Mouse (Mus musculus) embryonic facial prominence, embryonic 11.5 days (tissue): ENCODE measurements at regions not wholly inside any gene's neighbourhood (a gene's known extent, or its start where the extent isn't known, plus 50 kb on each side); places are given as distances from the start of the nearest gene placed in this dataset.
A peak's percentile ranks its signal among the peaks of the same experiment; 100 is the strongest.

Source experiments
- ATAC-seq: fragments of 200-750 bp; cut with Nextera tagmentation; replicated peaks from 2 replicates; pipeline ENCODE4 v1.8.0; 2017; ENCODE audit warnings: low read depth; ENCODE audit not compliant: insufficient number of reproducible peaks, low FRiP score, low TSS enrichment
- DNase-seq: peaks from one replicate; pipeline ENCODE4 v3.0.0-alpha.2; 2015; ENCODE audit warnings: low spot score
- H3K27ac ChIP-seq: fragments of 300-500 bp; sonication (generic); replicated peaks from 2 replicates; pipeline ENCODE4 v1.5.1; 2014; ENCODE audit warnings: mild to moderate bottlenecking, low read depth, low read length, control low read depth
- H3K27me3 ChIP-seq: fragments of 300-500 bp; sonication (generic); 2 replicates; pipeline ENCODE4 v1.6.1; 2014; ENCODE audit warnings: mild to moderate bottlenecking, low read length, moderate library complexity, mixed read lengths; ENCODE audit not compliant: control insufficient read depth, insufficient read depth
- H3K36me3 ChIP-seq: fragments of 300-500 bp; sonication (generic); replicated peaks from 2 replicates; pipeline ENCODE4 v1.6.1; 2014; ENCODE audit warnings: low read depth, mild to moderate bottlenecking, low read length, moderate library complexity, mixed read lengths; ENCODE audit not compliant: control insufficient read depth, insufficient read depth
- H3K4me1 ChIP-seq: fragments of 300-500 bp; sonication (generic); 2 replicates; pipeline ENCODE4 v1.6.1; 2014; ENCODE audit warnings: low read length, mixed read lengths; ENCODE audit not compliant: control insufficient read depth, insufficient read depth
- H3K4me2 ChIP-seq: fragments of 300-500 bp; sonication (generic); 2 replicates; pipeline ENCODE4 v1.6.1; 2014; ENCODE audit warnings: low read depth, mild to moderate bottlenecking, control low read depth, low read length, moderate library complexity
- H3K4me3 ChIP-seq: fragments of 300-500 bp; sonication (generic); 2 replicates; pipeline ENCODE4 v1.5.1; 2014; ENCODE audit warnings: low read depth, low read length, control low read depth
- H3K9ac ChIP-seq: fragments of 300-500 bp; sonication (generic); replicated peaks from 2 replicates; pipeline ENCODE4 v1.6.1; 2014; ENCODE audit warnings: mild to moderate bottlenecking, control low read depth, low read length
- H3K9me3 ChIP-seq: fragments of 300-500 bp; sonication (generic); replicated peaks from 2 replicates; pipeline ENCODE4 v1.6.1; 2016; ENCODE audit warnings: mild to moderate bottlenecking, low read length, inconsistent platforms, mixed read lengths; ENCODE audit not compliant: control insufficient read depth
- WGBS: fragments of 180-500 bp; shearing (Covaris S2); extraction: QIAGEN DNeasy Blood & Tissue Kit; methylation state at CpG from one replicate; pipeline ENCODE4 v1.1.7; 2014; 5-methylcytosine and 5-hydroxymethylcytosine counted together

DNA sequence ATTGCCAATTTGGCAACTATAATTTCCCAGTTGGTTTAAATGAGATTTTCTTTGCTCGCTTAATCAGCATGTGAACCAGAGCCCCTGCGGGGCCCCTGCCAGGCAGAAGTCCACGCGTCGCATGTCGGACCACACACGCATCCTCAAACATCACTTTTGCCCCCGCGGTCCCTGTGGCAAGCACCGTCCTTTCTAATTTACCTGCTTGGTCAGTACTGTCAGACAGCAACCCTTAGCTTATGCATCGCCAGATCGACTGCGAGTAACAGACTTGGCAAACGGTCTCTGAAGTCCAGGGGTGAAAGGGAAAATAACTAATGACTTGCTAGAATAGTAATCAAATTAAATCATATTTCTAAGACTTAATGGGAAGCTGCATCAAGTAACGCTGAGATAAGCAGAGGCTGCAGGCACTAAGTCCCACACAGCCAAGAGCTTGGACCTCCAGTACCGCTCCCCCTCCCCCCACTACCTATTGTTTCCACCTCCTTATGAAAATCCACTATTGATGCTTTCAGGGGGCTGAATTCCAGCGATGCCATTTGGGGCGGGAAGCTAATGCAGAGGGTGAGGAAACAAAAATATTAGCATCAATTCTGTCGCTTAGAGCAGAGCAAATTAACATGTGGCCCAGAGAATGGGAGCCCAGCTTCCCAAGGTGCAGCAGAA is 142.0 kb upstream of the Cntnap4 start:
- no peak overlapping the region for H3K4me3 ChIP-seq
- no peaks in the 10 kb centered on the region for H3K9me3 ChIP-seq
- H3K27ac ChIP-seq = no peak overlapping the region
- ATAC-seq = no peak
- WGBS = 57% methylated on average over 19 of the region's 19 CpGs
- no peaks in the 10 kb centered on the region for H3K36me3 ChIP-seq
- no peaks in the 10 kb centered on the region for H3K27me3 ChIP-seq
- H3K4me1 ChIP-seq = no peaks in the 10 kb centered on the region
- no peak overlapping the region for H3K9ac ChIP-seq
- H3K4me2 ChIP-seq = no peak overlapping the region
- DNase-seq = no peak

DNA sequence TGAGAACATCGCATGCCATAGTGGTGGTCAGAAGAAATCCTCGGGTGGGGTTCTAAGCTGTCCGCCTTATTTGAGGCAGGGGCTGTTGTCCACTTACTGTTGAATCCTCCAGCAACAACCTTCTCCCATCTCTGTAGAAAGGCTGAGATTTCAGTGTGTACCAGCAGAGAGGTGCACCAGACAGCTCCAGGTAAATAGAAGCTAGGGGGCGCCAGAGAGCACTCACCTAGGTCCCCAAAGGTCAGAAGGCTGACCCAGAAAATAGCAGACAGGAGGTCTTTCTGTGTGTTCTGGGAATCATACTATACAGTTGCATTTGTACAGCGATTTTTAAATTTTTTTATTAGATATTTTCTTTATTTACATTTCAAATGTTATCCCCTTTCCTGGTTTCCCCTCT is 157.9 kb upstream of the Cntnap4 start:
- Histone ChIP-seq H3K36me3 (no peaks in the 10 kb centered on the region), H3K4me1 (no peaks in the 10 kb centered on the region), H3K9ac (no peak overlapping the region), H3K4me3 (no peak overlapping the region), H3K27ac (no peak overlapping the region), H3K27me3 (no peaks in the 10 kb centered on the region), H3K9me3 (no peaks in the 10 kb centered on the region), H3K4me2 (no peak overlapping the region)
- 89% methylated on average over 5 of the region's 5 CpGs for WGBS
- ATAC-seq (no peak), DNase-seq (no peak)

DNA sequence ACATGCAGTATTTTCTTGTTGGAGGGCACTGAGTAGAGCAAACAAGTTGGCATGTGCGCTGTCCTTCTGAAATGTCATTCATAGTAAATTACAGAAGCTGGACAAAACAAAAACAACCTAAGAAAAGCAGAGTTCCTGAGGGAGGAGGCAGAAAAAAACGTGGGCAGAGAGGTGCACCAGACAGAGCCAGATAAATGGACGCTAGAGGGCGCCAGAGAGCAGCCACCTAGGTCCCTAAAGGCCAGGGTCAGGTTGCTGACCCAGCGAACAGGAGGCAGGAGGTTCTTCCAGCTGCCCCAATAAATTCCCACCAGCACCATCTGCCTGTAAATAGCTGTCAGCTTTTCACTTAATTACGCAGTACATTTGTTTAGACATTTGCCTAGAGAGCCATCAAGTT is 158.6 kb upstream of the Cntnap4 start:
- WGBS = 21% methylated on average over 6 of the region's 6 CpGs
- H3K4me2 ChIP-seq = no peak overlapping the region
- H3K36me3 ChIP-seq = no peaks in the 10 kb centered on the region
- H3K4me3 ChIP-seq = no peak overlapping the region
- no peak overlapping the region for H3K27ac ChIP-seq
- DNase-seq (peak; percentile 57), ATAC-seq (no peak)
- H3K27me3 ChIP-seq = no peaks in the 10 kb centered on the region
- H3K4me1 ChIP-seq = no peaks in the 10 kb centered on the region
- no peaks in the 10 kb centered on the region for H3K9me3 ChIP-seq
- no peak overlapping the region for H3K9ac ChIP-seq

DNA sequence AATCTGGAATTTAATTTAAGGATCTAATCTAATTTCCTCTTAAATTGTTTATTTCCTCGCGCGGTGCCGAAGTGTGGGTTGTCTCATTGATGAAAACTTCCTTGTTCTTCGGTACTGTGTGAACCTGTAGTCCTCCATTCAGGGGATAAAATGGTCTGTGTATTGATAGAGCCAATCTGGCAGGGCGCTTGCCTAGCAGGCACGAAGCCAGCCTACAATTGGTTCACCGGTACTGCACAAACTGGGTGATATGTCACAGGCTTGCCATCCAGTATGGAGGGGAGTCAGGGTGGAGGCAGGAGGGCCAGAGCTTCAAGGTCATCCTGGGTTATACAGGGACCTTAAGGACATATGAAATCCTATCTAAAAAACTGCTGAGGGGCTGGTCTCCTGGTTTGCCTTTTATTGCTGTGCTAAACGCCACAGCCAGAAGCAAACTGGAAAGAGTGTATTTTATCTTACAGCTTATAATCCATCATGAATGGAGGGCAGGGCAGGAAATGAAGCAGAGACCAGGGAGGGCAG is 161.6 kb upstream of the Cntnap4 start:
- Histone ChIP-seq H3K9me3 (no peaks in the 10 kb centered on the region), H3K4me2 (no peak overlapping the region), H3K4me1 (no peaks in the 10 kb centered on the region), H3K27me3 (no peaks in the 10 kb centered on the region), H3K36me3 (no peaks in the 10 kb centered on the region), H3K4me3 (no peak overlapping the region), H3K9ac (no peak overlapping the region), H3K27ac (no peak overlapping the region)
- no peak for DNase-seq
- ATAC-seq = no peak
- WGBS = 87% methylated on average over 9 of the region's 9 CpGs

DNA sequence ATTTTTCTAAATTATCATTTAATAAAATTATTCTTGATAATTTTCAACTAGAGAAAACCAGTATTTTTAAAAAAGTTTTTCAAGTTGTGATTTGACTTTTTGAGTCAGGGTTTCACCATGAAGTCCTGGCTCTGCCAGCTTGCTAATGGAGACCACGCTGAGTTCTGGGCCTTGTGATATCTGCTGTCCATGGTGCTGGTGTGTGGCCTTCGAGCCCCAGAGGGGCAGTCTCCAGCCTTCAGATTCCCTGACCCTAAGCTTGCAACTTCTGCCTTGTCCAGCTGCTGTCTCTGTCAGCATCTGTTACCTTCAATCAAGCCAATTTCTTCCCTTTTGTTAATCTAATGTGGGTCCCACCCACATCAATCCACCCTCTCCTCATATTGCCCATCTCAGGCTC is 165.8 kb upstream of the Cntnap4 start:
- ATAC-seq = peak; percentile 52; the same call in 1 of the 2 replicates
- no peaks in the 10 kb centered on the region for H3K4me1 ChIP-seq
- no peaks in the 10 kb centered on the region for H3K9me3 ChIP-seq
- DNase-seq = peak; percentile 51
- no peaks in the 10 kb centered on the region for H3K27me3 ChIP-seq
- 10% methylated on average over 2 of the region's 2 CpGs for WGBS
- no peaks in the 10 kb centered on the region for H3K36me3 ChIP-seq
- H3K27ac ChIP-seq = no peak overlapping the region
- no peak overlapping the region for H3K9ac ChIP-seq
- no peak overlapping the region for H3K4me3 ChIP-seq
- H3K4me2 ChIP-seq = no peak overlapping the region

DNA sequence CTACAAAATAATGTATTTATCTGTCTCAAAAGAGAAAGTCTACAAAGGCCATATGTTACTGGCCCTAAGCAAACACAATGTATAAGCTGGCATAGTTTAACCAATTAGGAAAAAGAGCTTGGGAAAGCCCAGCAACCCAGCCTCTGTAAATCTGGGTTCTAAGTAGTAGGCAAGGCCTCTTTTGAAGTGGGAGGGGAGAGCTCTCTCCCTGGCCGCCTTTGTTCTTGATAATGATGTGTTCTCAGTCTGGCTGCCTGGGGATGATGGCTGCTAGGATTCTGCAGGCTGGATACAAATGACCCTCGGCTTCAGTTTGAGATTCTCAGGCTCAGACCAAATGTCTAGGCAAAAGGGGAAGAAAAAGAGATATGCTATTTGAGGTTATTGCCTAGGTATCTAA is 172.4 kb upstream of the Cntnap4 start:
- 29% methylated on average over 2 of the region's 2 CpGs for WGBS
- peak; percentile 1 for DNase-seq

DNA sequence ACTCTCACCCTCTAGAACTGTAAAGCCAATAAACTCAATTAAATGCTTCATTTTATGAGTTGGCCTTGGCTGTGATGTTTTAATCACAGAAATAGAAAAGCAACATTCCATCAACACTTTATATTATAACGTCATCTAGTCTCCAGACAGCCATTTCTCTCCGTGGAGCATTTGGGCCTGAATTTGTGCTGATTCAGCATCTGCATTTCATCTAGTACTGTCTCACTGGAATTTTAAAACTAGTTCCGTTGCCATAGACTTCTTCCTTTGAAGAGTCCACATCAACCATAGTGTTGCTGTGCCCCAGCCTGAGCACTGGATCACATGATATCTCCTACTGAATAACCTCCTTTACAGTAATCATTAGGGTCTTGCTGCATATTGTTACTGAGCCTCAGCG is 179.7 kb upstream of the Cntnap4 start:
- whole genome bisulfite sequencing = 88% methylated on average over 4 of the region's 4 CpGs
- no peak overlapping the region for H3K4me3 ChIP-seq
- no peaks in the 10 kb centered on the region for H3K36me3 ChIP-seq
- no peaks in the 10 kb centered on the region for H3K27me3 ChIP-seq
- ATAC-seq (no peak), DNase-seq (no peak)
- H3K4me1 ChIP-seq = no peaks in the 10 kb centered on the region
- H3K27ac ChIP-seq = no peak overlapping the region
- no peaks in the 10 kb centered on the region for H3K9me3 ChIP-seq
- no peak overlapping the region for H3K9ac ChIP-seq
- H3K4me2 ChIP-seq = no peak overlapping the region

More for the DNA sequence above, 172.4 kb upstream of the Cntnap4 start:
- H3K27ac ChIP-seq = no peak overlapping the region
- H3K9ac ChIP-seq = no peak overlapping the region
- no peak overlapping the region for H3K4me3 ChIP-seq
- H3K4me1 ChIP-seq = no peaks in the 10 kb centered on the region
- no peak for ATAC-seq
- H3K27me3 ChIP-seq = no peaks in the 10 kb centered on the region
- no peaks in the 10 kb centered on the region for H3K9me3 ChIP-seq
- H3K36me3 ChIP-seq = no peaks in the 10 kb centered on the region
- no peak overlapping the region for H3K4me2 ChIP-seq

DNA sequence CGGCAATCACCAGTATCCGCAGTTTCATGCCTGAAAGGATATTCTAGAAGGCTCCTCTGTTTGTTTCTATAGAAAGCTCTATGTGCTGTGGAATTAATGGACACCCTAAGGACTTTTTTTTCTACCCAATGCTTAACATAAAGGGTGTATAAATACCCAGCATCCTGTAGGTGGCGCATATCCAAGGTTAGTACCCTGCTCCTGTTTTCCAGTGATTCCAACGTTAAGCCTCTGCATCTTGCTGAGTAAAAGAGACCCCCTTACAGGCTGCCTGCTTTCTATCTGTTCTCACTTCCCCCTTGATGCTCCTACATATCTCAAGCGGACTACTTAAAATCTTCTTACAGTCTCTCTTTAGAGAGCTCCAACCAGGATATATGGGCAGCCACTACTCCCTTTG is 221.5 kb upstream of the Cntnap4 start:
- no peak overlapping the region for H3K27ac ChIP-seq
- 0 out of 2 replicates have a peak, but pooled peaks have one; percentile 48 for ATAC-seq
- H3K4me2 ChIP-seq = no peak overlapping the region

More for the DNA sequence above, 221.5 kb upstream of the Cntnap4 start:
- Histone ChIP-seq H3K9me3 (no peaks in the 10 kb centered on the region), H3K9ac (no peak overlapping the region), H3K36me3 (no peaks in the 10 kb centered on the region), H3K4me3 (no peak overlapping the region), H3K4me1 (no peaks in the 10 kb centered on the region), H3K27me3 (no peaks in the 10 kb centered on the region)
- peak; percentile 85 for DNase-seq
- 31% methylated on average over 5 of the region's 5 CpGs for WGBS
